Mouse (Mus musculus): ENCODE results near the gene Nsrp1. TPM values are rescaled to one million over a fixed set of nuclear protein-coding genes. Genes with fewer than 3 reads are reported as not detected.

Gene Nsrp1
- polyA plus RNA-seq, 2 experiments, result 12.5 to 65.1 TPM

DNA sequence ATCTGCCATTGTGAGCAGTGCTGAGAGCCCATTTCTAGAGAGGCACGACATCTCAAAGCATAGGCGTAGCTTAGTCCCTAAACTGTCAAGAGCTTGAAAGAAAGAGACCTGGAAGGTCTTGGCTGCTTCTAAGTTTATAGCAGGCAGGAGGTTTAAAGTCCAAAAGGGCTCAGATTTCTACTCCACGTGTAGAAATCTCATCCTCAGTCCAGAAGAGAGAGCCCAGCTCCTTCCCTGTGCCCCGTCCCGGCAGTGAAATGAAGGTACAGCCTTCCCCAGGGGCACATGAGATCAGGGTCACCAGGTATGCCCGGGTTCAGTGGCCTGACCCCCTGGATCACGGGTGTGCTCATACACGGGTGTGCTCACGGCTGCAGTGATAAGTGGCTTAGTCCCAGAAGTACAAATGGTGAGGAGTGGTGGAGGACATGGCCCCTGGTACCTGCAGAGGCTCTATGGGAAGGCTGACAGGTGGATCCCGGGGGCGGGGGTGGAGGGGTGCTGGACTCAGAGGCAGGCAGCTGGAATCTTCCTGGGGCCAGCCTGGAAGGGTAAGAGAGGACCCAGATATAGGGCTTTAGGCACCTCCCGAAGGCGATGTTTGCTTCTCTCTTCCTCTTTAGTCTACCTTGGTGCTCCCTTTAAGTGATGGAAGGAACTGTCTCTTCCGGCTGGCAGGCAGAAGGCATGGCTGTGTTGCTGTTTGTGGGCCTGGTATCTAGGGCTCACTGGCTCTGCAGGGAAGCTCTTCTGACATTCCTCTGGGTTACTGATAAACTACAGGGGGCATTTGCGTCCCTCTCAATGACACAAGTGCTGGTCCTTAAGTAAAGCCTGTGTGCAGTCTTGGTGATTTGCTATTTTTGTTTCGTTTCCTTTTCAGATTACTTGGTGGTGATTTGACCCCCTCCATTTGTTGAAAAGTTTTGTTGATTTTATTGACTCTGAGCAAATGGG, 68.9 kb downstream of the Nsrp1 start:
- Histone ChIP-seq H3K36me3 (ENCODE audit: control insufficient read depth, insufficient read depth, low read length) (no peaks in the 10 kb centered on the region), H3K9me3 (ENCODE audit: control insufficient read depth, low read length) (no peaks in the 10 kb centered on the region), H3K4me2 (replicated peaks; ENCODE audit: low read depth, low read length, severe bottlenecking) (no peak overlapping the region), H3K4me3 (replicated peaks; ENCODE audit: low read length) (no peak overlapping the region), H3K4me1 (ENCODE audit: control insufficient read depth, insufficient read depth, low read length) (peaks cover 3% of the 10 kb centered on the region; the same call in 1 of the 2 replicates), H3K27ac (replicated peaks; ENCODE audit: low read depth, low read length) (no peak overlapping the region), H3K9ac (ENCODE audit: low read depth, low read length, severe bottlenecking) (no peak overlapping the region), H3K27me3 (ENCODE audit: control insufficient read depth, insufficient read depth, low read length) (no peaks in the 10 kb centered on the region)
- no peak for TF ChIP-seq POLR2A (IDR thresholded peaks at IDR 0.05; ENCODE audit: borderline replicate concordance, extremely low read depth, insufficient read depth, insufficient read length)
- ATAC-seq (ENCODE audit: low FRiP score, low read depth), result no peak
- no peak for DNase-seq (ENCODE audit: low spot score)
- WGBS, result 69% methylated on average over 16 of the region's 16 CpGs

DNA sequence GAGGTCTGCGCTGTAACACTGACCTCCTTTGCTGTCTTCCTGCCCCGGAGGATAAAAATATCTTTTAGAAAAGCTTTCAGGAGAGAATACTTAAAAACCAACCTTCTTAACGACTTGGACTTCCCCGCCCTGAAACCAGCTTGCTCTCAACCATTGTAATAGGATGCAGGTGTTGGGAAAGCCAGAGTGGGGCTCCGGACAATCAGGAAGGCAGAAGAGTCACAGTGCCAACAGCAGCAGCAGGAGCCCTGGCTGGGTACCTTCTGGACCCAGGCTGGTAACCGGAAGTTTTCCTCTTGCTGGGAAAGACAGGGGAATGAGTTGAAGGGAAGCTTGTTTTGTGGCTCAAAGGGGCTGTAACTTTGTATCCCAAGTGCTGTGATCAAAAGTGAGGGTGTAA, 71.6 kb downstream of the Nsrp1 start:
- no peak overlapping the region for H3K27ac ChIP-seq (replicated peaks; ENCODE audit: low read depth, low read length)
- WGBS, result 25% methylated on average over 6 of the region's 6 CpGs
- H3K36me3 ChIP-seq (ENCODE audit: control insufficient read depth, insufficient read depth, low read length), result no peaks in the 10 kb centered on the region
- DNase-seq (ENCODE audit: low spot score) (no peak), ATAC-seq (ENCODE audit: low FRiP score, low read depth) (no peak)
- no peak overlapping the region for H3K9ac ChIP-seq (ENCODE audit: low read depth, low read length, severe bottlenecking)
- H3K4me3 ChIP-seq (replicated peaks; ENCODE audit: low read length), result no peak overlapping the region
- H3K4me2 ChIP-seq (replicated peaks; ENCODE audit: low read depth, low read length, severe bottlenecking), result no peak overlapping the region
- no peaks in the 10 kb centered on the region for H3K27me3 ChIP-seq (ENCODE audit: control insufficient read depth, insufficient read depth, low read length)
- H3K9me3 ChIP-seq (ENCODE audit: control insufficient read depth, low read length), result no peaks in the 10 kb centered on the region
- peaks cover 3% of the 10 kb centered on the region; the same call in 1 of the 2 replicates for H3K4me1 ChIP-seq (ENCODE audit: control insufficient read depth, insufficient read depth, low read length)
- no peak for TF ChIP-seq POLR2A (IDR thresholded peaks at IDR 0.05; ENCODE audit: borderline replicate concordance, extremely low read depth, insufficient read depth, insufficient read length)

DNA sequence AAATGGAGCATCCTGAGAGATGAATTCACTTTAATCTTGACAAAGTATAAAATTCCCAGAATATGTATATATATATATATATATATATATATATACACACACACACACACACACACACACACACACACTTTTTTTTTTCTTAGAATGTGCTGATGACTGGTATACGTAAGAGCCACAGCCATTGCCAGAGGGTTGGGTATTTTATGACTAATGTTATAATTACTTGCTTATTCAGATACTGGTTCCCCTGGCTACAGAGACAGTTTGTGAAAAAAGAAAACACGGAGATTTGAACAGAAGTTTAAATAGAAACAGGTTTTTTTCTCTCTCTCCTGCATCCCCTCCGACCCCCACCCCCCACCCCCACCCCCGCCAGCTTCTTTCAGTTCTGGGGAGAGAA, 72.4 kb downstream of the Nsrp1 start:
- peaks cover 3% of the 10 kb centered on the region; the same call in 1 of the 2 replicates for H3K4me1 ChIP-seq (ENCODE audit: control insufficient read depth, insufficient read depth, low read length)
- H3K4me2 ChIP-seq (replicated peaks; ENCODE audit: low read depth, low read length, severe bottlenecking), result no peak overlapping the region
- no peaks in the 10 kb centered on the region for H3K9me3 ChIP-seq (ENCODE audit: control insufficient read depth, low read length)
- no peaks in the 10 kb centered on the region for H3K36me3 ChIP-seq (ENCODE audit: control insufficient read depth, insufficient read depth, low read length)
- H3K4me3 ChIP-seq (replicated peaks; ENCODE audit: low read length), result no peak overlapping the region
- ATAC-seq (ENCODE audit: low FRiP score, low read depth) (no peak), DNase-seq (ENCODE audit: low spot score) (no peak)
- no peaks in the 10 kb centered on the region for H3K27me3 ChIP-seq (ENCODE audit: control insufficient read depth, insufficient read depth, low read length)
- no peak for TF ChIP-seq POLR2A (IDR thresholded peaks at IDR 0.05; ENCODE audit: borderline replicate concordance, extremely low read depth, insufficient read depth, insufficient read length)
- no peak overlapping the region for H3K9ac ChIP-seq (ENCODE audit: low read depth, low read length, severe bottlenecking)
- WGBS, result 35% methylated on average over 4 of the region's 4 CpGs
- H3K27ac ChIP-seq (replicated peaks; ENCODE audit: low read depth, low read length), result no peak overlapping the region

DNA sequence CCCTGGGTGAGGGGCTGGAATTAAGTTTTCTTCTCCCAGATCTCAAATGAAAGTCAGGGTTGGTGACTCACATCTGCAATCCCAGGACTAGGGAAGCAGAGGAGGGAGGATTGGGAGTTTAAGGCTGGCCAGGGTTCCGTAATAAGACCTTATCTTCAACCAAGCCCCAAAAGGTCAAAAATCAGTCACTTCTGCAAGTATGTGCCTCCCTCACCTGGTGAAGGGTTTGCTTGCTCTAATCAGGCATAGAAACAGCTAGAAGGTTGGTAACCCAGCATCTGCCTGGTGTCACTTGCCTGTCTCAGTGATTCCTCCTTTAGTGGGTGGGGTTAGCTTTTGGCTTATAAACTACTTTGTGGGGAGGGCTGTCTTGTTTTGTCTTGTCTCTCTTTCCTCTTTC, 75.9 kb downstream of the Nsrp1 start:
- DNase-seq (ENCODE audit: low spot score), result no peak
- H3K4me1 ChIP-seq (ENCODE audit: control insufficient read depth, insufficient read depth, low read length), result peaks cover 12% of the 10 kb centered on the region
- WGBS, result 74% methylated on average over 1 of the region's 1 CpGs
- no peak for TF ChIP-seq POLR2A (IDR thresholded peaks at IDR 0.05; ENCODE audit: borderline replicate concordance, extremely low read depth, insufficient read depth, insufficient read length)
- peaks cover 19% of the 10 kb centered on the region for H3K27me3 ChIP-seq (ENCODE audit: control insufficient read depth, insufficient read depth, low read length)
- no peak overlapping the region for H3K4me2 ChIP-seq (replicated peaks; ENCODE audit: low read depth, low read length, severe bottlenecking)
- no peak overlapping the region for H3K4me3 ChIP-seq (replicated peaks; ENCODE audit: low read length)
- H3K27ac ChIP-seq (replicated peaks; ENCODE audit: low read depth, low read length), result no peak overlapping the region
- no peak for ATAC-seq (ENCODE audit: low FRiP score, low read depth)
- no peak overlapping the region for H3K9ac ChIP-seq (ENCODE audit: low read depth, low read length, severe bottlenecking)
- no peaks in the 10 kb centered on the region for H3K9me3 ChIP-seq (ENCODE audit: control insufficient read depth, low read length)
- H3K36me3 ChIP-seq (ENCODE audit: control insufficient read depth, insufficient read depth, low read length), result no peaks in the 10 kb centered on the region

DNA sequence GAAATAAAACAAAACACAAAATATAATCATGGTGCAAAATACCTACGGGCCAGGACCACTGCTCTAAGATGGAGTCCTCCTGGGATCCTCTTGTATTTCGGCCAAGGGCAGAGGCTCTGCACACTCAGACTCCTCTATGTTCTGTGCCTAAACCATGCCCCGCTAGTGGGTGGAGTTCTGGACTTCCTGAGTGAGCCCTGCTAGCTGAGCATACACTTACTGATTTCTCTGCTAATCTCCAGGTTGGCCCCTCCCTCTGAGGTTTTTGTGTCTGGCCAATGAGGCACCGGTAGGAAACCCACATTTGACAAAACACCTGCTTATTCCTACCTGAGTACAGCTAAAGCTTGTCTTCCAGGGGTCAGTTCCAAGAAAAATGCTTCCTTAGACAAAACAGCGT, 77.5 kb downstream of the Nsrp1 start:
- WGBS, result 51% methylated on average over 5 of the region's 5 CpGs
- Histone ChIP-seq H3K27ac (replicated peaks; ENCODE audit: low read depth, low read length) (no peak overlapping the region), H3K4me2 (replicated peaks; ENCODE audit: low read depth, low read length, severe bottlenecking) (no peak overlapping the region), H3K4me3 (replicated peaks; ENCODE audit: low read length) (no peak overlapping the region), H3K4me1 (ENCODE audit: control insufficient read depth, insufficient read depth, low read length) (peaks cover 9% of the 10 kb centered on the region; the same call in 1 of the 2 replicates), H3K9ac (ENCODE audit: low read depth, low read length, severe bottlenecking) (no peak overlapping the region), H3K27me3 (ENCODE audit: control insufficient read depth, insufficient read depth, low read length) (peaks cover 29% of the 10 kb centered on the region), H3K9me3 (ENCODE audit: control insufficient read depth, low read length) (no peaks in the 10 kb centered on the region), H3K36me3 (ENCODE audit: control insufficient read depth, insufficient read depth, low read length) (no peaks in the 10 kb centered on the region)
- TF ChIP-seq POLR2A (IDR thresholded peaks at IDR 0.05; ENCODE audit: borderline replicate concordance, extremely low read depth, insufficient read depth, insufficient read length), result no peak
- DNase-seq (ENCODE audit: low spot score) (no peak), ATAC-seq (ENCODE audit: low FRiP score, low read depth) (no peak)

Data from limb, embryonic 14.5 days (tissue).